Mouse (Mus musculus): ENCODE data around the gene Stim2. TPM values are rescaled to one million over a fixed set of nuclear protein-coding genes. Genes with fewer than 3 reads are reported as not detected.

The Stim2 gene
- polyA plus RNA-seq, 2 experiments from 2014 or later, result 20.9 to 27.9 TPM

DNA sequence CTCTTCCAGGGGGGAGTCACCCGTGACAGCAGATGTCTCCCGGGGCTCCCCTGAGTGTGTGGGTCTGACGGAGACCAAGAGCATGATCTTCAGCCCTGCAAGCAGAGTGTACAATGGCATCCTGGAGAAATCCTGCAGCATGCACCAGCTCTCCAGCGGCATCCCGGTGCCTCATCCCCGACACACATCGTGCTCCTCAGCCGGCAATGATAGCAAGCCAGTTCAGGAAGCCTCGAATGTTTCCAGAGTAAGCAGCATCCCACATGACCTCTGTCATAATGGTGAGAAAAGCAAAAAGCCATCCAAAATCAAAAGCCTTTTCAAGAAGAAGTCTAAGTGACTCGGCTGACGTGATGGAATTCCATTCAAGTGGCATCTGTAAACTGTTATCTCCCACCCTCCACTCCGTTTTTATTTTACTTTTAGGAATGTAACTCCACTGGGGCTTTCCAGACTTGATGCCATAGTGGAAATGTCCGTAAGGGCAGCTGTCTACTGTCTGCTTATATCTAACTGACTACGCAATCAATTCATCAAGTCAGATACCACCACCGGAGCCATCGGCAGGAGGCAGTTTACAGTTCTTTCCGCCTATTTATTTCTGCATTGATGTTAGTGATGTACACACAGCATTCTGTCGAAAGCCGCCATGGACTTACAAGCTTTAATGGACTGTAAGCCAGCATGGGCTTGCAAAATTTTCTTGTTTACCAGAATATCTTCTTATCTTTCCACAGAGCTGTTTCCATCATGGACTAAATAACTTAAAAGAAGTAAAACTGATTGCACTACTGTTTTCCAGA, 120.3 kb downstream of the Stim2 start:
- no peak for ATAC-seq

DNA sequence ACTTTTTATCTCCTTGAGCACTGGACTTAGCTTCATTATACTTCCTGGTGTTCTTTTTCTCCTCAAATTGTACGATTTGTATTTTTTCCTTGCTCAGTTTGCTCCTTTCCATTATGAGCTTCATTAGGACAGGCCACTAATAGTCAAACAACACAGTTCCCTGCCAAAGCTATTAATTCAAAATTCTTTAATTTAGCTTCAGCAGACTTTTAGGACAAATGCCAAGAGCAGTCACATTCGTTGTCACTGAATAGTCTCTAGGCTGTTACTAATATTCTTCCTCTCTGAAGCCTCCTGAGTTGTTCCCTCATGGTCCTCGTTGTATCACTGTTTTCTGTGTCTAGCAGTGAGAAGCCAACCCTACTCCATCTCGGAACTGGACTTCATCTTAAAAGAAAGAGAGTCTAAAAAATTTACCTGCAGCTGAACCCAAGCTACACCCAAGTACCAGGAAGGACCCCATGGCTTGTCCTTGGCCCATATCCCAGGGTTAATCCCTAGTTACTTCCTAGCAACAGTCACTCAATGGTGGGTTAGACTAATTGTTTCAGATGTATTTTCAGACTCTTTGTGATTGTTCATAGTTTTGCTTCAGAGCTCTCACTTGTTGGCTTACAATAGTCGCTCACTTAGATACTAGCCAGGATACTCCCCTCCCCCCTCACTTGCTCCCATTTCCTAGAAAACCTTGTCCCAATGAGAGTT, 149.9 kb downstream of the Stim2 start:
- ATAC-seq, result no peak

DNA sequence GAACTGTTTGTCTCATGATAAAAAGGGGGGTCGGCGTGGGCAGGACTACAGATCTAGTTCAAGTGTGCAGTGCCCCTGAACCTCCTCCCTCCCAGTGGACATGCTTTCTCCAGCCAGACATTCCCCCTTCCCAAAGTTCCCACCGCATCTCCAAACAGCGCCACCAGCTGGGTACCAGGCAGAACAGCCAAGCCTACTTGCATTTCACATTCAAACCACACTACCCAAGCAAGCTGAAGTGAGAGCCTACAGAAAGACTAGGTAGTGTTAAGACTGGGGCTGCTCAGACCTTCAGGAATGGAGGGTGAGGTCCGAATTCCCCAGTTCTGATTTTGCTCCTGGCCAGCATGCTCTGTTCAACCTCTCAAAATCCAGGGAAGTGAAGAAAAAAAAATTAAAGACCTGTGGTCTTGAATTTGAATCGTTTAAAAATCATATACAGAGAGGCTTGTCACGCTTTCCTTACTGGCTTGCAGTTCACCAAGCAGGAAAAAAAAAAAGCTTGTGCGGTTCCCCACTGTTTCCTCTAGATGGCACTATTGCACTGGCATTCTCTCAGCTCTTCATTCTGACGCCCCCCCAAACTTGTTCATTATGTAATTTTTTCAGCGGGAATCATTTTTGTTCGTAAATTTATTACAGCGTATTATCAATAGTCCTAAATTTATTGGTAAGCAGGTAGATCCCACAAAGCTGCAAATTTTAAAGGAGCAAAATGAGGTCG, 156.4 kb downstream of the Stim2 start:
- ATAC-seq, result no peak

DNA sequence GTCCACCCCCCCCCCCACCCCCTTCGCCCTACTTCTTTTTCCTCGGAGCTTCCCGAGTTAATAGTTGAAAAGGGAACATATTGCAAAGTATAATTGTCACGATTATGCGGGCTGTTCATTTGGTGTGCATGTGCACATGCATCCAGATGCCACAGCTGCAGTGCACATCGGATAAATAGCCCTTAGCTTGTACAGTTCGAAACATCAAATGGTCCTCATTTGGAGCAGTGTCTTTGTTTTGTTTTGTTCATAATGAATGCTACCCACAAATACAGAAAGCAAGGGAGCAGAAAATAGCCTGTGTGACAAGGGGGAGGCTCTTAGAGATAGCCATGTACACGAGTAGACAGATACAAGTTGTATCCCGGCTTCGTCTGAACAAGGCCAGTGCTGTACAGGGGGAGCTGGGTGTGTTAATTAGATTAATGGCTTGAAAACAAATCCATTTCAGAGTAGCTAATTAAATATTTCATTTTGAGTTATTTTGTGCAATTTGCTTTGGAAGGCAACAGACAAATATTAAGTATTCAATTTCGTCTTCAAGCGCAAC, 157.0 kb downstream of the Stim2 start:
- ATAC-seq, result no peak

DNA sequence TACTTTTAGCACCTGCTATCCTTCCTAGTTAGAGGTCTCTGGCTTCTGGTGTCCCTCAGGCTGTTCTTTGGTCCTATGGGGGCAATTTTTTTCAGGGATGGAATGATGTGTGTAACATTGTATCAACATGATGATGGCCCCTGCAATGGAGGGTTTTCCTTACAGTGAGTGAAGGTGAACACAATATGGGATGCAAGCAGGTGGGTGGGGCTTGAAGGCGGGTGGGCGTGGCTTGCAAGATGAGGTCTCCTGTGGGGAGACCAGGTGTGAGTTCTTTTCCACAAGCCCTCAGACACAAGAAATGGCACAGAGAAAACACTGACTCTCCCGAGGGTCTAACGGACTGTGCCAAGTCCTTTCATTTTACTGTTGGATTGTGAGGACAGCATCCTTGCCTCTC, 157.6 kb downstream of the Stim2 start:
- no peak for ATAC-seq

DNA sequence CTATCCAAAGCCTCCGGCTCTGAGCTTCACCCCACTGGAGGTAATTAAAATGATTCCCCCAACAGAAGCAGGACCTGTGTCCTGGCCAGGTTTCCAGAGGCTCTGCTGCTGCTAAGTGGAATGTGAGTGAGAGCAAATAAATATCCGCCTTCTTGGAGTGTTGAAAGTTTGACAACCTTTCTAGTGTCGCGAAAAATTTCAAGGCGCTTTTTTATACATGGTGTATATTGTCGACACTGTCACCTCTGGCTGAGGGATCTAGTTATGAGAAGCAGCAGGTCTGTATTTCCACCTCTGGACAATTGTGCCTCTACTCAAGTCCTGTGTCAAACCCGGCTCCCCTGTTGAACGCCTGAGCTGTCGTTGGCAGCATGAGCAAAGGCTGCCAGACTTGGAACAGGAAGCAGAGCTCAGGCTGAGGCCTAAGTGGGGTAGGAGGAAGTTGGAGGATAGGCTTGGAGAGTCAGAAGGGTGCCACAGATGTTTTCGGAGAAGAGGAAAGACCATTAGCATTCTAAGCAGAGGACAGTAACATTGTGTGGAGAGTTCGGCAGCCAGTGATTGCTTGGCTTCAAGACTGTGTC, 158.7 kb downstream of the Stim2 start:
- ATAC-seq, result no peak

DNA sequence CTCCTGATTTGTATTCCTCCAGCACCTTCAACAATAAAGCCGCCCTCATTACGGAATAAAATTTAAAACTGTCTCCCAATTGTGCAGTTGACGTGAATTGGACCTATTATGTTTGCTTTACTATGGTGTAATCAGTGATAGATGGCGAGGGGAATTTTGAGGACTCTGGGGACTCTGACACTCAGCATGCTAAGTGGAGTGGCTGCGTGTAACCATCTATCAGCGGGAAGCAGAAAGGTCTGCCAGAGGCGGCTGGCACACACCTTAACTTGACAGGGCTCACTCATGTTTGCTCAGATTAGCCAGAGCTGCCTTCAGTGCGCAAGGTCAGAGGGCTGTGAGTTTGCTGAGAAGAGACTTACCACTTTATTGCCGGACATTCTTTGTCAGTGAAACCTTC, 159.9 kb downstream of the Stim2 start:
- ATAC-seq, result no peak

DNA sequence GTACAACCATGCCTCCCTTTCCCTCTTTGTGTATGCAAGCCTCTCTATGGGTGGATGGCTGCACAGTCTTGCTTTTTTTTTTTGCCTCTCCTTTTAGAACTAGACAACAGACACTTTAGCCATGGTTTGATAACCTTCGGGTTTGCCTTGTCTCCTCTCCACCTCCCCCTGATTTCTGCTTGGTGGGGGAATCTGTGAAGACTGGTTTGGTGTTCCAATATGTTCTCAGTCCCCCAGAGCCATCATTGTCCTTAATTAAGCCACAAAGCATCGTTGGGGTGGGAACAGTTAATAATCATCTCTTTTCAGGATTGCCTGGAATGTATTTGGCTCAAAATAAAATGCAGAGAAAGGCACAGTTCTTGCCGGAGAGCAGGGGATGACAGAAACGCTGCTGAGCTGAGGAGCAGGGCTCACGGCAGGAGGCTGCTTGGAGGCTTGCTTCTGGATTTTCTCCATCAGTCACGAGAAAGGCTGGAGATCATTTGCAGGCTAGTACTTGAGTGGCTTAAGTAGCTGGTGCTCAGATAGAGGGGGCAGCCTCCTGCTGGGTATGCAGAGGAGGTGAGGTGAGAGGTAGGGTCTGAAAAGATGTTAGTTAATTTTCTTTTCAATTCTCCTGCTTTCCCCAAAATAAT, 161.0 kb downstream of the Stim2 start:
- no peak for ATAC-seq

DNA sequence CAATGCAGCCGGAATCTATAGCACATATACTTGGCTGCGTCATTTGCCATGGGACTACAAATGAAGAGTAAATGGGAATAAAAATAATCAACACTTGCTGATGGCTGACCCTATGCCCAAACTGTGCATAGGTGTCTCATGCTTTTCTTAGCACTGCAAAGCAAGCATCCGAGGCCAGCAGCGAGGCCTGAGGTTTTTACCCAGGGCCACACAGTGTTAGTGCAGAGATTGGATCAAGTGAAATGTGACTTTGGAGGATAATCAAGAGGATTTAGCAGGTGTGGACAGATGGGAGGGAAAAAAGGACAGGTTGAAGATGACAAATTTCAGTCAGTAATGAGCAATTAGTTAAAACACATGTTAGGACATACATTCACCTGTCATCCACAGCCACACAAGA, 162.3 kb downstream of the Stim2 start:
- ATAC-seq, result no peak

DNA sequence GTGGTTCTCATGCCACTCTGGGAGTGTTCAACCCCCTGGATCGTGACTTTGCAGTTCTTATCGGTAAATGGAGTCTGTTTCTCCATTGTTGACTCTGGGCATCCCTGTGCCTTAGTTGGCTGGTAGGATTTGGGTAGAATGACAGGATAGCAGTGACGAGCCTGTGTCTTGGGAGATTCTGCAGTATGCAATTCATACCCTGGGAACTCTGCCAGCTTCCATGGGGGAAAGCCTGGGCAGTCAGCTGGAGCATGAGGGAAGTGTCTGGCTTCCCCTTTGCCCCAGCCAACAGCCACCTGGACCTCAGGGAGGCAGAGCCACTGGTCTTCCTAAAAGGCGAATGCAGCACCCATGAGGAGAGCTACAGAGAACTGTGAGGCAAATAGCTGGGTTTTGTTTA, 165.6 kb downstream of the Stim2 start:
- ATAC-seq, result no peak

Other genes with a start within 250 kb of the Stim2 start
- 1 to 10 TPM; 9.0 to 9.2 TPM for gene Tbc1d19, start 188.9 kb upstream of the Stim2 start, polyA plus RNA-seq (2017; shearing (Covaris generic))